Mouse (Mus musculus) CH12.LX (cell line): ENCODE data around the gene Wdr37.

Source experiments
- CHD2 ChIP-seq: IDR thresholded peaks from 2 replicates; pipeline ENCODE4 v1.6.1; 2011; ENCODE audit warnings: low read length, improper control_type of control experiment
- CTCF ChIP-seq, 2 experiments: IDR thresholded peaks in 1 of 2; conservative IDR thresholded peaks in 1 of 2; 2 replicates each; pipeline ENCODE4 v1.5.1; 2011 to 2012; ENCODE audit warnings: low read depth in 2 of 2, low read length in 2 of 2, improper control_type of control experiment in 1 of 2, inconsistent platforms in 1 of 2, mild to moderate bottlenecking in 1 of 2, moderate library complexity in 1 of 2
- ETS1 ChIP-seq: conservative IDR thresholded peaks from 2 replicates; pipeline ENCODE4 v1.6.1; 2012; ENCODE audit warnings: low read depth, mild to moderate bottlenecking, inconsistent platforms, low read length, improper control_type of control experiment, moderate library complexity
- IRF4 ChIP-seq: IDR thresholded peaks from 2 replicates; pipeline ENCODE4 v1.6.1; 2014; ENCODE audit warnings: low read depth, mild to moderate bottlenecking, inconsistent platforms, low read length, improper control_type of control experiment
- MAZ ChIP-seq: IDR thresholded peaks from 2 replicates; pipeline ENCODE4 v1.6.1; 2012; ENCODE audit warnings: low read depth, mild to moderate bottlenecking, inconsistent platforms, low read length, improper control_type of control experiment, moderate library complexity
- MYC ChIP-seq: IDR thresholded peaks from 2 replicates; pipeline ENCODE4 v1.6.1; 2011; ENCODE audit warnings: low read depth, mild to moderate bottlenecking, improper control_type of control experiment, low read length
- POLR2A ChIP-seq: IDR thresholded peaks from 2 replicates; pipeline ENCODE4 v1.6.1; 2011; ENCODE audit warnings: low read depth, mild to moderate bottlenecking, improper control_type of control experiment, low read length
- POLR2AphosphoS2 ChIP-seq: IDR thresholded peaks from 2 replicates; pipeline ENCODE4 v1.6.1; 2011; ENCODE audit warnings: low read depth, low read length, improper control_type of control experiment
- USF1 ChIP-seq: IDR thresholded peaks from 2 replicates; pipeline ENCODE4 v1.6.1; 2014; ENCODE audit warnings: low read depth, mild to moderate bottlenecking, inconsistent platforms, low read length, improper control_type of control experiment
- USF2 ChIP-seq: conservative IDR thresholded peaks from 2 replicates; pipeline ENCODE4 v1.6.1; 2011; ENCODE audit warnings: low read depth, low read length, improper control_type of control experiment
- ZC3H11A ChIP-seq: IDR thresholded peaks from 2 replicates; pipeline ENCODE4 v1.6.1; 2012; ENCODE audit warnings: low read depth, mild to moderate bottlenecking, inconsistent platforms, low read length, improper control_type of control experiment

DNA sequence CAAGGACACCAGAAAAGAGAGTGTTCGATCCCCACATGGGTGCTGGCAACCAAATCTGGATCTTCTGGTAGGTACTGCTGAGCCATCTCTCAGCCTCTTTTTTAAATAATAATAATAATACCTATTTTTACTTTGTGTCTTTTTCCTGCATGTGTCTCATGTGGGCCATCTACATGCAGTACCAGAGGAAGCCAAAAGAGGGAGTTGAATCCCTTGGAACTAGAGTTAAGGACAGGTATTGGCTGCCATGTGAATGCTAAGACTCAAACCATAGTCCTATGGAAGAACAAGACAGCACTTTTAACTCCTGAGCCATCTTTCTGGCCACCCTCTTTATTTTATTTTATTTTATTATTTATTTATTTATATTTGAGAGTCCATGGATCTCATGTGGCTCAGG lies 16.9 kb upstream of the Wdr37 start:
- no peak for TF ChIP-seq ETS1
- TF ChIP-seq IRF4: no peak
- peak; percentile 59 to 63 for TF ChIP-seq CTCF (conservative IDR thresholded peaks at IDR 0.05 in 1 of 2, IDR thresholded peaks at IDR 0.05 in 1 of 2; ENCODE audit: low read depth in 2 of 2, low read length in 2 of 2)
- no peak for TF ChIP-seq CHD2
- no peak for TF ChIP-seq ZC3H11A
- TF ChIP-seq POLR2A: no peak
- TF ChIP-seq USF1: no peak
- TF ChIP-seq USF2: no peak
- TF ChIP-seq MAZ: no peak
- no peak for TF ChIP-seq POLR2AphosphoS2
- no peak for TF ChIP-seq MYC
